Mouse (Mus musculus) retina, embryonic 14.5 days (tissue): ENCODE measurements around the gene Fbxo9.
A peak's percentile ranks its signal among the peaks of the same experiment; 100 is the strongest.

Experiments used
- DNase-seq: peaks from one replicate; pipeline ENCODE4 v3.0.0-alpha.2; 2015; ENCODE audit warnings: low spot score

The Fbxo9 gene

DNA sequence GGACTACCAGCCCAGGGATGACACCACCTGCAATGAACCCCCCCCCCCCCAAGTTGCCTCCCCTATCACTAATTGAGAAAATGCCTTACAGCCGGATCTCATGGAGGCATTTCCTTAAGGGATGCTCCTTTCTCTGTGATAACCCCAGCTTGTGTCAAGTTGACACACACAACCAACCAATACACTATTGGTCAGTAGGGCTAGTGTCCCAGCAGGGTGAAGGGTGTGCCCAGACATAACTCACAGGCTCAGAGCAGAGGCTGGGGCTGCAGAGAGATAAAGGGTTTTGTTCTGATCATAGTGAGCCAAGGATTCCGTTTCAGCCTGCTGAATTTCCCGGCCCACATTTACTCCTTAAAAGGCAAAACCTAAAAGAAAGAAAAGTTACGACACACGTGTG, 38.4 kb downstream of the Fbxo9 start:
- DNase-seq: no peak

DNA sequence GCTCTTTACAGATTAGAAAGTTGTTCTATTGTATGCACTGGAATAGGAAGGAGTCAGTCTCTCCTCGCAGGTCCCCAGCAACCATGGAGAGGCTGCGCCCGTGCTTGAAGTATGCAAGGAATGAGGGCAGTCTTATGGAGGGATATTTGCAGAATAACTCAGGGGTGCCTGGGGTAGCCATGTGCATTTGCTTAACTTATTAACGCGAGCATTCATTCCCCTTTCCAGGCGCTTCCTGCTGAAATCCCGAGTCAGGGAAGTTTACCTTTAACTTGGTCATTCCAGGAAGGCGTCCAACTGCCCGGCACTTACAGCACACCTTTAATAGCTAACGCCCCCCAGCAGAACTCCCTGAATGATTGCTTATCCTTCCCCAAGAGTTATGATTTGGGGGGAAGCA, 44.7 kb downstream of the Fbxo9 start:
- no peak for DNase-seq

DNA sequence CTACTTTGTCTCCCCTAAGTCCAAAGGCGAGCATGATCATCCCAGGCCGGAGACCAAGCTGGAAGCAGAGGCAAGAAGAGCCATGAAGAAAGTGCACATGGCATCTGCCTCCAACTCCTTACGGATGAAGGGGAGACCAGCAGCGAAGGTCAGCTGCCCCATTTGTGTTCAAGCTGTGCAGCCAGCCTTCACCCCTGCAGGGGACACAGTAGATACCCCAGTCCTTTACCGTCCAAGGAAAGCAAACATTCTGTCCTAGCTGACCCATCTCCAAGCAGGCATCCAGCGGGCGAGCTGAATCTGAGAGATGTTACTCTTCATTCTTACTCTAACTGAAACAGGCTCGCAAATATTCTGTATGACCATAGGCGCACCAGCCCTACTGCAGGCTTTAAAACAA, 46.5 kb downstream of the Fbxo9 start:
- DNase-seq: no peak

DNA sequence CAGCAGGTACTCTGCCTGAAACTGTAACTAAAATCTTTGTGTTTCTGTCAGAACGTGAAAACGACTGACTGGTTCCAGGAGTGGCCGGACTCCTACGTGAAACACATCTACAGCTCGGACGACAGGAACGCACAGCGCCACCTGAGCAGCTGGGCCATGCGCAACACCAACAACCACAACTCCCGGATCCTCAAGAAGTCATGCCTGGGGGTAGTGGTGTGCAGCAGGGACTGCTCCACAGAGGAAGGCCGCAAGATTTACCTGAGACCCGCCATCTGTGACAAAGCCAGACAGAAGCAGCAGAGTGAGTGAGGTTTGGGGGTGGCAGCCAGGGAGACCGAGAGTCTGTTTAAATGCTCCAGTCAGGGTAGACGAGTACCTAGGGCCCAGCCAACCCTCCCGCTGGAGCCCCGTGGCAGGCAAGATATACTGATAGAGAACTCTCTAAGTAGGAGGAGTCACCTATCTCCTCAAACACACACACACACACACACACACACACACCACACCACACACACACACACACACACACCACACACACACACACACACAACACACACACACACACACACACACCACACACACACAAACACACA, 49.2 kb downstream of the Fbxo9 start:
- no peak for DNase-seq

DNA sequence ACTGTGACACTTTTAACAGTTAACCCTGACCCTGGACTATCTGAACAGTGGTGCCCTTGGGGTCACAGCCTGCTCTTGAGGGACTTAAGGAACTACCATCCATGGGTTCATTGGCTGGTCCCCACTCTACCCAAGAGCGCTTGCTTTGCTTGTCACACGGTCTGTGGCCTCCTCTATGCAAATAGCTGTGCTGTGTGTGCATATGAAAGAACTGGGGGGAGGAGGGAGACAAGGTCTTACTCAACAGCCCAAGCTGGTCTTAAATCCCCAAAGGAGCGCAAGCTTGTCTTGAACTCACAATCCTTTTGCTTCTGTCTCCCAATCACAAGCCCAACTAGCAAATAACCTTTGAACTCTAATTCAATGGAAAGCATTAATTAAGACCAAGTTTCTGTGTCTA, 54.6 kb downstream of the Fbxo9 start:
- no peak for DNase-seq

DNA sequence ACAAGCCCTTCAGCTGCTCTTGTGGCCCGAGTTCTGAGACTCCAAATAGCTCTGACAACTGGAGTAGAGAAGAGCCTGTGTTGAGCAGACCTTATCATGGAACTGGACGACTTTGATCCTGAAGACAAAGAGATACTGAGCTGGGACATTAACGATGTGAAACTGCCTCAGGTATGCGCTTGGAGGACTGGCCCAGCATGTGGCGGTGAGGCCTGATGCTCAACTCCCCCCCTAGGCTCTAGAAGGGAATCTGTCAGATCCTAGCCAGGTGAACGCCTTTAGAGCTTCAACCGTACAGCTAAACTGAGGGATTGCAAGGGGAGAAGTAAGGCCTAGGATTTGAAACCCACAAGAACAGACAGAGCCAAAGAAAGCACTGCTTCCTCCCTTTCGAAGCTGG, 55.0 kb downstream of the Fbxo9 start:
- no peak for DNase-seq

DNA sequence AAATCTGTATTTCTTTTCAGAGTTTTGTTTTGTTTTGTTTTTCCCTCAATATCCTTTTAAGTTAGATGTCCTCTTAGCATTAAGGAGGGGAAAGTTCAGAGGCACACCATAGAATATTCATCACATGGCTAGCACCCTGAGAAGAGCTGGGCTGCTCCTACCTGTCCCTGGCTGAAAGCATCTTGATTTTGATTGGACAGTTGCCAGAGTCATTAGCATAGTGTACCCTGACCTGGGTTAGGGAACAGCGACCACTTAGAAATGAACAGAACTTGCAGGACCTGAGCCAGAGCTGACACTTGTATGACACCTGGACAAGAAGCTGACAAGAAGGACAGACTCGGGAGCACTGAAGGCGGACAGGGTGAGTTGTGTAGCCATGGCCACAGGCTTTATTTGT, 57.2 kb downstream of the Fbxo9 start, which contains the start of gene Gcm1:
Gcm1 (plus strand) TSS at position 248 of the 400 bp plus-strand sequence.
- DNase-seq: no peak

DNA sequence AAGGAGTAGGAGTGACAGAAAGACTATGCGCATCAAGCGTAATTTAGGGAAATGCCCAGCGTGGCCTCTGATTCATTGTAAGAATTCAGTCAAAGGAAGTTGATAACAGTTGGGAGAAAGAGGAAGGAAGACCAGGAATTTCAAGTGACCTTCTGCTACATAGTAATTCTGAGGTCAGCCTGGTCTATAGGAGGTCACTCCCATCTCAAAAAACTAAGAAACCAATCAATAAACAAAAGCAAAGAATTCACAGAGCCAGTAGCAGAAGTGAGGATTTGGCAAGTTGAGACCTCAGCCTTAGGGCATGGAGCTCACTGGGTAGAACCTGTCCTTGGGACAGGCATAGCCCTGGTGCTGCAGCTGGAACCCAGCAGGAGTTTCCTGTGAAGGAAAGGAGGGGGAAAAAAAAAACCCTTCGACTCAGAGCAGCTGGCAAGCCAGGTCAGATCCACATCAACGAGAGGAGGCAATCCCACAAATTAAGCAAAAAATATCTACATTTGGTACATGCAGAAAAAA, 58.4 kb downstream of the Fbxo9 start:
- DNase-seq: no peak

DNA sequence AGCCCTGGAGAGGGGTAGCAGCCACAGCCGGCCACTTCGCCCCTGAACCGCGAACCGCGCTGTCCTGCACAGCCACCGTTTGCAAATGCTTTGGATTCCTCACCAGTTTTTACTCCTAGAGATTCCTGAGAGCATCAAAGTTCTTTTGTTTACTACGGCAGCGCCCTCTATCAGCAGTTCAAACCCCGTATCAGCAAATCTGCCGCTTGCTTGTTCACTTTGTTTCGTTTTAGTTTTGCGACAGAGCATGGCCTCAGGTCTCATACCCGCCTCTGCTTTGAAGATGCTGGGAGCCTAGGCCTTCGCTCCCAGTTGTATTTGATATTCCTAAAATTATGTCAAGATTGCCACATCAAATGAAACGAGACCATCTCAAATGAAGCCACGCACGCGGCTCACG, 62.1 kb downstream of the Fbxo9 start:
- no peak for DNase-seq

DNA sequence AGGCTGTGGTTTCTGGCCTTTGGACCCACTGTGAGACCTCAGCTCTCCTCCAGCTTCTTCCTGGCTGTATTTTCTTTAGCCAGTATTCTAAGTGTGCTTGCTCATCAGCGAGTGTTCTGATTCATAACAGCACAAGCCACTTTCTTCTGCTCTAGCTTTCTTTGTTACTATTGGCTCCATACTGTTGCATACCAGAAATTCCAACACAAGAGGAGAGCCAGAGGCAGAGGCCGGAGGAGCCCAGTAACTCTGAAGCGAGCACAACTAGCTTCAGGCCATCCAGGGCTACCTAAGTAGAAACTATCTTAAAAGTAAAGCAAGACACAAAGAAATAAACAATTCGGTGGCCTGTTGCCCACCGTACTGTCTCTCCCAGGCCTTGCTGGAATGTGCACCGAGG, 63.7 kb downstream of the Fbxo9 start:
- DNase-seq: no peak

DNA sequence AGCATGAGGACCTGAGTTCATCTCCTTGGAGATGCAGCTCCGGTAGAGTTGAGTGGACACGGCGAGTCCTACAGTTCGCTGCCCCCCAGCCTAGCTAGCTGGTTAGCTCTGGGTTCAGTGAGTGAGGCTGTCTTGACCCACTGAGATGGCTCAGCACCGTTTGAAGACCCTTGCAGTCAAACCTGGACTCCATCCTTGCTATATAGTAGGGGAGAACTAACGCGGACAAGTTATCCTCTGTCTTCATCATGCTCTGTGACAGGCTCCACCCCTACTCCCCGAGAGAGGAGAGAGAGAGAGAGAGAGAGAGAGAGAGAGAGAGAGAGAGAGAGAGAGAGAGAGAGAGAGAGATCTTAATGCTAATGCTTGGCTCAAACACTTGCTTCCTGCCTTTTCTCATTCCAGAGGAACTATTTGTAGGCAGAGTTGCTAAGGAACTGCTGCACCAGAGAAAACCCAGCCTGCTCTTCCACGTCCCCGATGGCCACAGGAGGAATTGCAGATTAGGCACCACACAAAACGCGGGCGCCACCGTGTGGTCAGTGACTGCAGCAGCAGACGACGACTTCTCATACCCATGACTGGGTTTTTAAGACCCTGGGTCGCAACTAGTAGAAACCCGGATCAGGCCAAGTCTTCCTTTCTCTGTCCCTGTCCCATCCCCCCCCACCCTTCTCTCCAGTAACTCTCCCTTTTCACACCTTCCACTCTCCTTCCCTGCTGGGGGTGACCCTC, 69.9 kb downstream of the Fbxo9 start:
- DNase-seq: peak; percentile 92

DNA sequence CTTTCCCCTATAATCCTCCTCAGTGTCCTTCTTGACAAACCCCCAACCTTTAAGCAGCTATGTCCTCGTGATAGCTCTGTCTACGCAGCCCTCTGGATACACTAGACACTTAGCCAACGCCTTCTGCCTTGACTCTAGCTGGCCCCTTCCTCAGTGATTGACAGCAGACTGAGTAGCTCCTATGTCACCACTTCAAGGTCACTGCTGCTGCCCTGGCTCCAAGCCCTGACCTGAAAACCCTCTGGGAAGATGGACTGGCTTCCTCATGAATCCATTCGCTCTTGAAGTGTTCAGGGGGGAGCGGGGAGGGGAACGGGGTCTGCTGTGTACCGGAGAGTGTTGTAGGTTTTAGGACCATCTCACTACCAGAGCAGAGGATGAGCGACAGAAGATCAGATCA, 73.0 kb downstream of the Fbxo9 start:
- no peak for DNase-seq

DNA sequence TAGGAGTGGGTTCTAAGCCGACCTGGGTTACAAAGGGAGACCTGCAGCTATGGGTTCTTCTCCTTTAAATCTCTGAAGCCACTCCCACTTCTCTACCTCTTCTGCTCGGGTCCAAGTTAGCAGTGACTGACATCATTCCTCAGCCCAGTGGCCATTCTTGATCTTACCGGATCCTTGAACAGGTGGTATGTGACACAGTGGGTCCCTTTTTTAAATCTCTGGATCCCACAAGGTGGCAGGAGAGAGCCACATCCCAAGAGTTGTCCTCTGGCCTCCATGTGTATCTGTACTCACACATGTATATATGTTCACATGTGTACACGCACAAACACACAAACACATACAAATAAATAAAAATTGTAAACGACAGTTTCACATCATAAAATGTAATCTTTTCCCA, 73.6 kb downstream of the Fbxo9 start:
- DNase-seq: no peak

DNA sequence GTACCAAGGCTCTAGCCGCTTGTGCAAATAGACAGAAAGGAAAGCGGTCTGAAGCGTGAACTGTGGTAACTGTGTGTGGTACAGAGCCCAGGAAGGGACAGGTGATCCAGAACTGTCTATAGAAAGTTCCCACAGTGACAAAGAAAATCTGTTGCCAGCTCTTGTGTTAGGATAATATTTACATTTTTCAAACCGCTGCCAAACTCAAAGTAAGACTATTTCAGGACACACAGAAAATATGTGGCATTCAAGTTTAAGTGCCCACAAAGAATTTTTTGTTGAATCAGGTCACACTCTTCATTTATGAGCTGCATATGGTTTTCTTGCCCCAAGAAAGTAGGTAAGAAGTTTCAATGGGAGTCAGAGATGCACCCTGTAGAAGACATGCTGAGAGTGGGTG, 75.9 kb downstream of the Fbxo9 start:
- no peak for DNase-seq
